Mouse (Mus musculus): ENCODE measurements at regions not wholly inside any gene's neighbourhood (a gene's known extent, or its start where the extent isn't known, plus 50 kb on each side); places are given as distances from the start of the nearest gene placed in this dataset.
A peak's percentile ranks its signal among the peaks of the same experiment; 100 is the strongest.

DNA sequence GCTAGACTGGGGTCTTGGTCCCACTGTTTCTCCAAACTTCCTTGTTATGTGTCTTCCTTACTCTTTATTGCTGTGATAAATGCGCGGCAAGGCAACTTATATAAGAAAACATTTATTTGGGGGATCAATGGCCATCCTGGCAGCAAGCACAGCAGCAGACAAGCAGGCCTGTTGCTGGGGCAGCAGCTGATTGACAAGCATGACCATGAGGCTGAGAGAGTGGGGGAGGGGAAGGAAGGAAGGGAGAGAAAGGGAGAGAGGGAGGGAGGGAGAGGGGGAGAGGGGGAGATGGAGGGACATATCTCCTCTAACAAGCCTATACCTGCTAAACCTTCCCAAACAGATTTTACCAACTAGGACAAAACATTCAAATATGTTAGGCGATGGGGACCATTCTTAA lies 60.4 kb upstream of the Klhl29 start:
- Histone ChIP-seq H3K36me3 (ENCODE audit: control insufficient read depth, insufficient read depth, low read length) (no peaks in the 10 kb centered on the region), H3K27me3 (replicated peaks; ENCODE audit: control insufficient read depth, insufficient read depth, low read length) (no peaks in the 10 kb centered on the region), H3K4me3 (ENCODE audit: insufficient read depth, low read depth, low read length) (no peak overlapping the region), H3K27ac (ENCODE audit: insufficient read depth, low read depth, low read length) (no peak overlapping the region), H3K4me1 (ENCODE audit: control insufficient read depth, insufficient read depth, low read length) (no peaks in the 10 kb centered on the region)
- no peak for DNase-seq
- 95% methylated on average over 3 of the region's 3 CpGs for WGBS
- no peak for TF ChIP-seq POLR2A (IDR thresholded peaks at IDR 0.05; ENCODE audit: low read depth, low read length)
- no peak for TF ChIP-seq CTCF (conservative IDR thresholded peaks at IDR 0.05; ENCODE audit: insufficient read depth, insufficient read length, low read depth, low read length)

DNA sequence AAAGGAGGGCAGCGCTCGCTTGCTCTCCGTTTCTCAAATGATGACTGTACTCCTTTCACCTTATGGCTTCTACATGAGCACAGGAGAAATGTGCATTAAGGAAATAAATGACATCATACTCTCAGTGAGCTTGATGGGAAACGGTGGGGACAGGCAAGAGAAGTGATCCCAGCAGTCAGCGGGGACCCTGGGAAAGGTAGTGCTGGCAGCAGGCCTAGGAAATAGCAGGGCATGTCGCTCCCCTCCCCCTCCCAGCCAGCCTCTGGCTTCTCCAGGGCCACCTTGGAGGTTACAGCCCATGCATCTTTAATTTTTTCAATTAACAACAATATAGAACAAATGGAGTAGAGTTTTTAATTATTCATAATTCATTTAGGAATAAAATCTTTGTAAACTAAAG lies 58.6 kb upstream of the Klhl29 start:
- no peak for TF ChIP-seq CTCF (conservative IDR thresholded peaks at IDR 0.05; ENCODE audit: insufficient read depth, insufficient read length, low read depth, low read length)
- TF ChIP-seq POLR2A (IDR thresholded peaks at IDR 0.05; ENCODE audit: low read depth, low read length): no peak
- no peak overlapping the region for H3K27ac ChIP-seq (ENCODE audit: insufficient read depth, low read depth, low read length)

DNA sequence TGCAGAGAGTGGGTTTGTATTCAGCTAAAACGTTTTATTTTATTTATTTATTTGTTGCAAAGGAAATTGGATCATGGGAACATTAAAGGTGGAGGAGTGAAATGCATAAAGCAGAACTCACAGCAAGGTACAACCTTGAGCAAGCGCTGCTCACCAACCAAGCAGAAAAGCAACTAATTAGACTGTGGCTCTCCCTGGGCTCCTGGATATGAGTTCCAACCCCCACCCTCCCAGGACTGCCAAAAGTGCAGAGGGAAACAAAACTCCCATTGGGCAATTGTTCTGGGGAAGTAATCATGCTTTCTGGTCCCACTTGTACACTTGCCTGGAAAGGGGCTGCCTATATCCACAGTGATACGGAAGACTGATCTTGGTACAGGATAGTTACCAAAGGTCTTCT lies 57.2 kb upstream of the Klhl29 start:
- WGBS: 44% methylated on average over 3 of the region's 3 CpGs
- Histone ChIP-seq H3K27me3 (replicated peaks; ENCODE audit: control insufficient read depth, insufficient read depth, low read length) (no peaks in the 10 kb centered on the region), H3K4me3 (ENCODE audit: insufficient read depth, low read depth, low read length) (no peak overlapping the region), H3K27ac (ENCODE audit: insufficient read depth, low read depth, low read length) (no peak overlapping the region), H3K4me1 (ENCODE audit: control insufficient read depth, insufficient read depth, low read length) (no peaks in the 10 kb centered on the region), H3K36me3 (ENCODE audit: control insufficient read depth, insufficient read depth, low read length) (no peaks in the 10 kb centered on the region)
- DNase-seq: peak; percentile 6
- TF ChIP-seq POLR2A (IDR thresholded peaks at IDR 0.05; ENCODE audit: low read depth, low read length) (no peak), CTCF (conservative IDR thresholded peaks at IDR 0.05; ENCODE audit: insufficient read depth, insufficient read length, low read depth, low read length) (no peak)

More for the DNA sequence above, 58.6 kb upstream of the Klhl29 start:
- 63% methylated on average over 6 of the region's 6 CpGs for WGBS
- no peak overlapping the region for H3K4me3 ChIP-seq (ENCODE audit: insufficient read depth, low read depth, low read length)
- no peak for DNase-seq
- no peaks in the 10 kb centered on the region for H3K27me3 ChIP-seq (replicated peaks; ENCODE audit: control insufficient read depth, insufficient read depth, low read length)
- H3K36me3 ChIP-seq (ENCODE audit: control insufficient read depth, insufficient read depth, low read length): no peaks in the 10 kb centered on the region
- H3K4me1 ChIP-seq (ENCODE audit: control insufficient read depth, insufficient read depth, low read length): no peaks in the 10 kb centered on the region

DNA sequence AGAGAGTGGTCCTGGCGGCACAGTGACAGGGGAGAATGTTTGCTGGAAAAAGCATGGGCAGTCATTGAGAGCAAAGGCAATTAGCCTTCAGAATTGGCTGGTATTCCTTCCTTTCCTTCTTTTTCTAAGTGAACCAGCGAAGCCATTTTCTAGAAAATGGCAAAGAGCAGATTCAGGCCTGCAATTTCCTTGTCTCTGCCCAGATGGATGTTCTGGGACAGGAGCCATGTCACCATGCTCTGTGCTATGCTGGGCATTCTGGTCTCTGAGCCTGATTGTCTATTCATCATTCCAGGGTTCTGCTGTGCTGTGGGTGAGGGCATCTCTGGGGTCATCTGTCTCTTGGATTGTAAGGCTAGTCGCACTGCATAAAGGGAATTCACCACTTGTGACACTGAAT lies 53.3 kb upstream of the Klhl29 start:
- no peak for DNase-seq
- Histone ChIP-seq H3K36me3 (ENCODE audit: control insufficient read depth, insufficient read depth, low read length) (no peaks in the 10 kb centered on the region), H3K27me3 (replicated peaks; ENCODE audit: control insufficient read depth, insufficient read depth, low read length) (no peaks in the 10 kb centered on the region), H3K4me3 (ENCODE audit: insufficient read depth, low read depth, low read length) (no peak overlapping the region), H3K4me1 (ENCODE audit: control insufficient read depth, insufficient read depth, low read length) (no peaks in the 10 kb centered on the region), H3K27ac (ENCODE audit: insufficient read depth, low read depth, low read length) (no peak overlapping the region)
- 88% methylated on average over 3 of the region's 3 CpGs for WGBS
- TF ChIP-seq CTCF (conservative IDR thresholded peaks at IDR 0.05; ENCODE audit: insufficient read depth, insufficient read length, low read depth, low read length) (no peak), POLR2A (IDR thresholded peaks at IDR 0.05; ENCODE audit: low read depth, low read length) (no peak)
